Mouse (Mus musculus) central nervous system, embryonic 11.5 days (tissue): ENCODE data around the gene Hist1h3h. TPM values are rescaled to one million over a fixed set of nuclear protein-coding genes. Genes with fewer than 3 reads are reported as not detected.

Experiments used
- polyA plus RNA-seq: library from polyadenylated mRNA; depleted of rRNA; stranded (reverse); fragments of >200 nt; gene quantifications from 2 replicates; pipeline ENCODE4 v1.2.3, GENCODE M21; 2012; rRNA removed

Hist1h3h gene
- polyA plus RNA-seq = 39.3 and 62.8 TPM in 2 replicates

DNA sequence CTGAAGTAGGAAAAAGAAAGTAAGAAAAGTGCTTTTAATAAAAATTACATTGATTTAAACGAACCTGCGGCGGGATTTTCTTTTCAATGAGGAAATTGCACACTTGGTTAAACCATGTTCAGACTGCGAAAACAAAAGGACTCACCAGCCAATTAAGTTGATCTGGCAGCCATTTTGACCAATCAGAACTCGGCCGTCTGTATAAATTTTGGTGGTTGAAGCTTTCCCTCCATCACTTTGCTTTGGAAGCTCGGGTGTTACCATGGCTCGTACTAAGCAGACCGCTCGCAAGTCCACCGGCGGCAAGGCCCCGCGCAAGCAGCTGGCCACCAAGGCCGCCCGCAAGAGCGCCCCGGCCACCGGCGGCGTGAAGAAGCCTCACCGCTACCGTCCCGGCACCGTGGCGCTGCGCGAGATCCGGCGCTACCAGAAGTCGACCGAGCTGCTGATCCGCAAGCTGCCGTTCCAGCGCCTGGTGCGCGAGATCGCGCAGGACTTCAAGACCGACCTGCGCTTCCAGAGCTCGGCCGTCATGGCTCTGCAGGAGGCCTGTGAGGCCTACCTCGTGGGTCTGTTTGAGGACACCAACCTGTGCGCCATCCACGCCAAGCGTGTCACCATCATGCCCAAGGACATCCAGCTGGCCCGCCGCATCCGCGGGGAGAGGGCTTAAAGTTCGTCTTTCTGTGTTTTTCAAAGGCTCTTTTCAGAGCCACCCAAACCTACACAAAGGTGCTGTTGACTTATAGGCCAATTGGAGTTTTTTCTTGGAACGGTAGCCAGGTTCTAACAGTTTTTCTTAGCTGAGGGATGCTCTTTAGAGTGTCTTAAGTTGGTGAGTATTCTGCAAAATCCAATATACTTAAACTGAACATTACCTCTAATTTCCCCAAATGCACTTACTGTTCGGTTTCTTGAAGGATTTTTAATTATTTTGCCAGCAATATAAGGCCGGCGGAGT, at the start of gene Hist1h3h:
Gene Hist1h3h, plus strand, starts transcription at position 263 of the 961 bp plus-strand sequence.

DNA sequence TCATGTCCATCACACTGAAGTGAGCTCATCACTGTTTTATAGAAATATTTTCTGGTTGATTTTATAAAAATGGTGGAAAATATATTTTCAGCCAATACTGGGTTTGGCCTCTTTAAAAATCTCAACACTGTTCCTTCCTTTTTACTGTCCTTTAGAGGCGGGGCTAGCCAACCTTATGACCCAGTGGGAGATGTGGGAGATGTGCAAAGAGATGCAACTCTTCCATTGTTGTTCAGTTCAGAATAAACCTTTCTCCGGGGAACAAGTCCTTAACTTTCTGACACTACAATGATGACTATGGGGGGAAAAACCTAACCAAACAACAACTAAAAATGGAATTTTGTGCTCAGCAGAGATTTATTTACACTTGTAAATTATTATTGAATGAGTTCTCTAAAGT, 40.2 kb upstream of the Hist1h3h start, which contains the start of gene Olfr1360:
Gene Olfr1360, minus strand, starts transcription at position 101 of the 400 bp plus-strand sequence.

GRCm38 (mm10) chr13:21697811-21698210, 19.6 kb upstream of the Hist1h3h start, which contains the start of gene Olfr1359:
Gene Olfr1359, plus strand, starts transcription at chr13:21698111.

GRCm38 (mm10) chr13:21715864-21716539, 1.5 kb upstream of the Hist1h3h start, which contains the start of the genes Hist1h2bl and Hist1h2ai:
Gene Hist1h2bl, minus strand, starts transcription at chr13:21716143.
Gene Hist1h2ai, plus strand, starts transcription at chr13:21716422.

GRCm38 (mm10) chr13:21721757-21722372, 4.4 kb downstream of the Hist1h3h start, which contains the start of gene Hist1h2bm:
Gene Hist1h2bm, plus strand, starts transcription at chr13:21722044.

GRCm38 (mm10) chr13:21734906-21735767, 17.7 kb downstream of the Hist1h3h start, which contains the start of gene Hist1h4j:
Gene Hist1h4j, plus strand, starts transcription at chr13:21735064.

DNA sequence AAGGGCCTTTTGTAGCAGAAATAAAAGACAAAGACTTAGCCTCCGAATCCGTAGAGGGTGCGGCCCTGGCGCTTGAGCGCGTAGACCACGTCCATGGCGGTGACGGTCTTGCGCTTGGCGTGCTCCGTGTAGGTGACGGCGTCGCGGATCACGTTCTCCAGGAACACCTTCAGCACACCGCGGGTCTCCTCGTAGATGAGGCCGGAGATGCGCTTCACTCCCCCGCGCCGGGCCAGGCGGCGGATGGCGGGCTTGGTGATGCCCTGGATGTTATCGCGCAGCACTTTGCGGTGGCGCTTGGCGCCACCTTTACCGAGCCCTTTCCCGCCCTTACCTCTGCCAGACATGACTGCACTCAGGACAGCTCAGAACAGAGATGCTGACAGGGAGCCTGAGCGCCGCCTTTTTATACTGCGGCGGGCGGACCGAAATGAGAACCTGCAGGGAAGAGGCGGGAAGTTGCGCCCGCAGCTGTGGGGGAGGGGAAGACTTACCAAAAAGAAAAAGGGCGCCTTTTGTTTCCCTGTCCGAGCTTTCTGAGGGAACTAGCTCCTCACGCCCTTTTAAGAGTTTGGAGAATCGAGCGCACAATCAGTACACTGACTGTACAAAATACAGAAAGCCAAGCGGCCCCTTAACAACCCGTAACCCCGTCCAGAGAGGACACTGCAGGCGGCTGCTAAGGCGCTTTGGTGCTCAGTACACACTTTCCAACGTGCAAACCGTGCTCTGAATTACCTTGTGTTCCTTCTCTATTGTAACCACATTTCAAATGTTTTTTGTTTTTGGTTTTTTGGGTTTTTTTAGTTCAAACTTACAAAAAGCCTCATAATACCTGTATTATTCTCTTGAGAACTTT, 32.9 kb downstream of the Hist1h3h start, which contains the start of gene Hist1h4k:
Gene Hist1h4k, minus strand, starts transcription at position 347 of the 859 bp plus-strand sequence.

DNA sequence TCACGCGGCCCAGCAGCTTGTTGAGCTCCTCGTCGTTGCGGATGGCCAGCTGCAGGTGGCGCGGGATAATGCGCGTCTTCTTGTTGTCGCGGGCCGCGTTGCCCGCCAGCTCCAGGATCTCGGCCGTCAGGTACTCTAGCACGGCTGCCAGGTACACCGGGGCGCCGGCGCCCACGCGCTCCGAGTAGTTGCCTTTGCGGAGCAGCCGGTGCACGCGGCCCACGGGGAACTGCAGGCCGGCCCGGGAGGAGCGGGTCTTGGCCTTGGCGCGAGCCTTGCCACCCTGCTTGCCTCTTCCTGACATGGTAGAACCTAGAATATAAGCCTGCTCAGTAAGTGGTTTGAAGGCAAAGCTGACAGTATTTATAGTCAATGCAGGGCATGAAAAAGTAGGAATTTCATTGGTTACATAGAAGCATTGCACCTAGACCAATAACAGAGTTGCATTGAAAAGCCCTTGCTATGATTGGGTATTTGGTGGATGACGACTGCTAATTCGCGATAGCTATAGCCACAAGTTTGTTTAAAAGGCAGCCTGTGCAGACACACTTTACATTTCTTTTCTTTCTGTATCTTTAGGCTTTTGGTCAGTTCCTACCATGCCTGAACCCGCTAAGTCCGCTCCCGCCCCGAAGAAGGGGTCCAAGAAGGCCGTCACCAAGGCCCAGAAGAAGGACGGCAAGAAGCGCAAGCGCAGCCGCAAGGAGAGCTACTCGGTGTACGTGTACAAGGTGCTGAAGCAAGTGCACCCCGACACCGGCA, 36.2 kb downstream of the Hist1h3h start, which contains the start of the genes Hist1h2ak and Hist1h2bn:
Gene Hist1h2ak, minus strand, starts transcription at position 304 of the 762 bp plus-strand sequence.
Gene Hist1h2bn, plus strand, starts transcription at position 600 of the 762 bp plus-strand sequence.

Other genes with a start within 250 kb of the Hist1h3h start
- gene Nkapl, start 249.2 kb upstream of the Hist1h3h start, polyA plus RNA-seq = 1.1 and 1.3 TPM in 2 replicates
- gene Zkscan4, start 238.8 kb upstream of the Hist1h3h start, polyA plus RNA-seq = 2.7 and 3.2 TPM in 2 replicates
- not detected in 2 replicates for gene Gm10065, start 238.2 kb upstream of the Hist1h3h start, polyA plus RNA-seq
- gene AK157302, start 222.4 kb upstream of the Hist1h3h start, polyA plus RNA-seq = 0.16 and 0.34 TPM in 2 replicates
- 2.2 and 4.0 TPM in 2 replicates for gene Gm11273, start 216.2 kb upstream of the Hist1h3h start, polyA plus RNA-seq
- gene Zkscan8, start 186.5 kb upstream of the Hist1h3h start, polyA plus RNA-seq = 6.1 and 13.8 TPM in 2 replicates
- not detected in 2 replicates for gene Olfr1366, start 174.9 kb upstream of the Hist1h3h start, polyA plus RNA-seq
- gene Olfr1535, start 157.8 kb upstream of the Hist1h3h start, polyA plus RNA-seq = not detected in 2 replicates
- gene Olfr1364, start 135.9 kb upstream of the Hist1h3h start, polyA plus RNA-seq = not detected in 2 replicates
- gene Olfr1362, start 103.6 kb upstream of the Hist1h3h start, polyA plus RNA-seq = not detected in 2 replicates
- 0.01 TPM in 1 of 2 replicates, not detected in the other for gene Olfr11, start 75.1 kb upstream of the Hist1h3h start, polyA plus RNA-seq
- not detected in 2 replicates for gene Olfr1361, start 54.3 kb upstream of the Hist1h3h start, polyA plus RNA-seq
- not detected in 2 replicates for gene Olfr1360, start 40.3 kb upstream of the Hist1h3h start, polyA plus RNA-seq
- gene Olfr1359, start 19.5 kb upstream of the Hist1h3h start, polyA plus RNA-seq = not detected in 2 replicates
- 18.0 and 18.2 TPM in 2 replicates for gene Hist1h2bl, start 1.5 kb upstream of the Hist1h3h start, polyA plus RNA-seq
- gene Hist1h2ai, start 1.2 kb upstream of the Hist1h3h start, polyA plus RNA-seq = 15.1 and 39.4 TPM in 2 replicates
- 9.2 and 22.6 TPM in 2 replicates for gene Hist1h2bm, start 4.4 kb downstream of the Hist1h3h start, polyA plus RNA-seq
- 11.9 and 16.4 TPM in 2 replicates for gene Hist1h4j, start 17.4 kb downstream of the Hist1h3h start, polyA plus RNA-seq
- gene Hist1h4k, start 32.8 kb downstream of the Hist1h3h start, polyA plus RNA-seq = 29.0 and 72.0 TPM in 2 replicates
- 32.6 and 49.5 TPM in 2 replicates for gene Hist1h2ak, start 36.2 kb downstream of the Hist1h3h start, polyA plus RNA-seq
- 14.7 and 18.0 TPM in 2 replicates for gene Hist1h2bn, start 36.5 kb downstream of the Hist1h3h start, polyA plus RNA-seq
- gene Hist1h1b, start 63.0 kb downstream of the Hist1h3h start, polyA plus RNA-seq = 8.9 and 15.5 TPM in 2 replicates
- gene Hist1h3i, start 65.7 kb downstream of the Hist1h3h start, polyA plus RNA-seq = 45.2 and 84.3 TPM in 2 replicates
- 11.9 and 22.1 TPM in 2 replicates for gene Hist1h2an, start 69.6 kb downstream of the Hist1h3h start, polyA plus RNA-seq
- gene Hist1h2bp, start 69.8 kb downstream of the Hist1h3h start, polyA plus RNA-seq = 1.1 and 3.4 TPM in 2 replicates
- 18.6 and 19.5 TPM in 2 replicates for gene Hist1h2bq, start 92.5 kb downstream of the Hist1h3h start, polyA plus RNA-seq
- gene Hist1h2ao, start 92.8 kb downstream of the Hist1h3h start, polyA plus RNA-seq = 1.2 TPM in 1 of 2 replicates, not detected in the other
- 38.4 TPM in 1 of 2 replicates, not detected in the other for gene Hist1h4m, start 94.1 kb downstream of the Hist1h3h start, polyA plus RNA-seq
- gene Hist1h4n, start 114.5 kb downstream of the Hist1h3h start, polyA plus RNA-seq = 25.3 and 35.4 TPM in 2 replicates
- gene Hist1h2ap, start 115.8 kb downstream of the Hist1h3h start, polyA plus RNA-seq = 59.8 and 81.8 TPM in 2 replicates
- gene Hist1h2br, start 116.1 kb downstream of the Hist1h3h start, polyA plus RNA-seq = 8.4 and 17.0 TPM in 2 replicates
- 13.1 and 19.9 TPM in 2 replicates for gene Zfp184, start 227.4 kb downstream of the Hist1h3h start, polyA plus RNA-seq